Mouse (Mus musculus): ENCODE results near the gene Sh3bp2. TPM values are rescaled to one million over a fixed set of nuclear protein-coding genes. Genes with fewer than 3 reads are reported as not detected.

Sh3bp2 gene
- polyA plus RNA-seq, 1 experiment, result 10.2 TPM

GRCm38 (mm10) chr5:34609966-34610365 lies 84.3 kb downstream of the Sh3bp2 start:
- Histone ChIP-seq H3K27me3 (ENCODE audit: control insufficient read depth, insufficient read depth, insufficient read length) (no peaks in the 10 kb centered on the region), H3K79me3 (ENCODE audit: low read depth) (no peaks in the 10 kb centered on the region), H3K79me2 (ENCODE audit: control insufficient read depth, insufficient read depth) (no peaks in the 10 kb centered on the region), H3K36me3 (ENCODE audit: control insufficient read depth, insufficient read depth) (peaks cover 61% of the 10 kb centered on the region), H3K4me3 (ENCODE audit: insufficient read depth, poor library complexity, severe bottlenecking) (no peak overlapping the region), H3ac (ENCODE audit: control insufficient read depth, insufficient read length, low read depth) (no peak overlapping the region)
- TF ChIP-seq USF1 (IDR thresholded peaks at IDR 0.05; ENCODE audit: low read depth), result no peak
- TF ChIP-seq MYOD1 (IDR thresholded peaks at IDR 0.05; ENCODE audit: control insufficient read depth, insufficient read length, low read depth), result no peak
- TF ChIP-seq MYOG (IDR thresholded peaks at IDR 0.05; ENCODE audit: control insufficient read depth, extremely low read depth, insufficient read length), result no peak
- TF ChIP-seq CEBPB (IDR thresholded peaks at IDR 0.05; ENCODE audit: low read depth), result no peak
- TF ChIP-seq FOSL1 (IDR thresholded peaks at IDR 0.05; ENCODE audit: insufficient read depth, low read length, poor library complexity, severe bottlenecking), result no peak
- no peak for TF ChIP-seq CTCF (IDR thresholded peaks at IDR 0.05; ENCODE audit: control insufficient read depth, insufficient read depth, insufficient read length)
- TF ChIP-seq MAX (IDR thresholded peaks at IDR 0.05), result no peak

Small RNA genes within 50 kb of the gene (microRNA-seq; reads per million reads assigned to microRNA genes)
- 1.2 reads per million, percentile 28 among the genes with 10 or more reads in this experiment for gene Mir7036b (ENCODE audit: borderline microRNAs expressed)

Other genes with a start within 250 kb of the Sh3bp2 start
- 0.09 TPM for gene Zfyve28, start 237.4 kb upstream of the Sh3bp2 start, polyA plus RNA-seq (2012; fragmentation: generic; extraction: Trizol)
- gene Cfap99, start 237.2 kb upstream of the Sh3bp2 start, polyA plus RNA-seq (2012; fragmentation: generic; extraction: Trizol), result not detected
- 67.1 TPM for gene Rnf4, start 189.5 kb upstream of the Sh3bp2 start, polyA plus RNA-seq (2012; fragmentation: generic; extraction: Trizol)
- 11.4 TPM for gene Fam193a, start 155.9 kb upstream of the Sh3bp2 start, polyA plus RNA-seq (2012; fragmentation: generic; extraction: Trizol)
- 9.3 TPM for gene Tnip2, start 11.8 kb upstream of the Sh3bp2 start, polyA plus RNA-seq (2012; fragmentation: generic; extraction: Trizol)
- 151 TPM for gene Add1, start 47.8 kb downstream of the Sh3bp2 start, polyA plus RNA-seq (2012; fragmentation: generic; extraction: Trizol)
- 69.3 TPM for gene Mfsd10, start 111.4 kb downstream of the Sh3bp2 start, polyA plus RNA-seq (2012; fragmentation: generic; extraction: Trizol)
- 24.4 TPM for gene Nop14, start 134.3 kb downstream of the Sh3bp2 start, polyA plus RNA-seq (2012; fragmentation: generic; extraction: Trizol)
- 0.43 TPM for gene Grk4, start 134.5 kb downstream of the Sh3bp2 start, polyA plus RNA-seq (2012; fragmentation: generic; extraction: Trizol)
- 8.0 TPM for gene Htt, start 235.9 kb downstream of the Sh3bp2 start, polyA plus RNA-seq (2012; fragmentation: generic; extraction: Trizol)

Data from C2C12 (cell line).